Mouse (Mus musculus): Measurements from ENCODE around the gene Arl4d.

Gene Arl4d

GRCm38 (mm10) chr11:101677655-101678054 lies 12.3 kb downstream of the Arl4d start:
- no peak for DNase-seq (ENCODE audit: low read depth, low spot score)

DNA sequence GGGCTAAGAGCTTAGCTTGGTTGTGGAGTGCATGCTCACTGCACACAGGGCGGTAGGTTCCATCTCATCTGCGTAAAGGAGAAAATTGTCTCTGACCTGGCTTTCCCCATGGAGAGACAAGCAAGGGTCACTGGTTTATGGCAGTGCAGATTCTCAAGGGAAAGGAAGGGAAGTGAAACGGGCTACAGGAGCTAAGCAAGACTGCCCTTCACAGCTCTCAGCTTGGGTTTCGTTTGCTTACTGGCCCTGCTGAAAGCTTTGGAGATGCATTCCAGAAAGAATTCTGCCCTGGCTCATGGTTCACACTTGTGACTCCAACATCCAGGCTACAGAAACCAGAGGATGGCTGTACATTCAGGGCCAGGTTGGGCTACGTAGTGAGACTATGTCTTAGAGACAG lies 13.4 kb downstream of the Arl4d start:
- no peak for DNase-seq (ENCODE audit: low read depth, low spot score)

GRCm38 (mm10) chr11:101679907-101680306 lies 14.6 kb downstream of the Arl4d start:
- DNase-seq (ENCODE audit: low read depth, low spot score) = no peak

GRCm38 (mm10) chr11:101680634-101681325 lies 15.4 kb downstream of the Arl4d start:
- DNase-seq (ENCODE audit: low read depth, low spot score) = no peak

DNA sequence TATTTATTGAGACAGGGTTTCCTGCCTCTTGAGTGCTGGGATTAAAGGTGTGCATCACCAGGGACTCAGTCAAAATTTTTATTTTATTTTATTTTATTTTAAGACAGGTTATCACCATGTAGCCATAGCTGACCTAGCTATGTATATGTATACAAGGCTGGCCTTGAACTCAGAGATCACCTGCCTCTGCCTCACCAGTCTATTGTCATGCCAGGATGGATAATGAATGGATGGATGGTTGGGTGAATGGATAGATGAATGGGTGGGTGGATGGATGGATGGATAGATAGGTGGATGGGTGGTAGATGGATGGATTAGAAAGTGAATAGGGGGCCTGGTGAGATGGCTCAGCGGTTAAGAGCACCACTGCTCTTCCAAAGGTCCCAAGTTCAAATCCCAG lies 16.6 kb downstream of the Arl4d start:
- DNase-seq (ENCODE audit: low read depth, low spot score) = no peak

DNA sequence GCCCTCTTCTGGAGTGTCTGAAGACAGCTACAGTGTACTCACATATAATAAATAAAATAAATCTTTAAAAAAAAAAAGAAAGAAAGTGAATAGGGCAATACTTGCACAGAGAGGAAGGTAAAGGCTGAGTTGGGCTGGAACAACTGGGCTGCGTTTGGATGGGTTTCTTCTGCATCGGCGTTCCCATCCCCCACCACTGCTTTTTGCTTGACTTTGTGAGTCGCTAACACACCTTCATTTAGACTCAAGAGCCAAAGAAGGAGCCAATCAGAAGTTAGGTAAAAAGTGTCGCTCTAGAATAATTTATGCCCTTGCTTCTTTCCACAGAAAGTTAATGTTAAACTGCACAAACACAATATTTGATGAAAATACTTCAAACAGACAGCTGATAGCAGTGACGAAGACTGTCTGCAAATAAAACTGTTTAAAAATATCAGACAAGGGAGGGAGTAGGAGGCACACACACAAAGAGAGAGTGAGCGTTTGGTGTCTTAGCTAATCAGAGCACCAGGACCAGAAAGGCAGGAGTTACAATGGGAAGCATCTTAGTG lies 17.1 kb downstream of the Arl4d start:
- DNase-seq (ENCODE audit: low read depth, low spot score) = no peak

DNA sequence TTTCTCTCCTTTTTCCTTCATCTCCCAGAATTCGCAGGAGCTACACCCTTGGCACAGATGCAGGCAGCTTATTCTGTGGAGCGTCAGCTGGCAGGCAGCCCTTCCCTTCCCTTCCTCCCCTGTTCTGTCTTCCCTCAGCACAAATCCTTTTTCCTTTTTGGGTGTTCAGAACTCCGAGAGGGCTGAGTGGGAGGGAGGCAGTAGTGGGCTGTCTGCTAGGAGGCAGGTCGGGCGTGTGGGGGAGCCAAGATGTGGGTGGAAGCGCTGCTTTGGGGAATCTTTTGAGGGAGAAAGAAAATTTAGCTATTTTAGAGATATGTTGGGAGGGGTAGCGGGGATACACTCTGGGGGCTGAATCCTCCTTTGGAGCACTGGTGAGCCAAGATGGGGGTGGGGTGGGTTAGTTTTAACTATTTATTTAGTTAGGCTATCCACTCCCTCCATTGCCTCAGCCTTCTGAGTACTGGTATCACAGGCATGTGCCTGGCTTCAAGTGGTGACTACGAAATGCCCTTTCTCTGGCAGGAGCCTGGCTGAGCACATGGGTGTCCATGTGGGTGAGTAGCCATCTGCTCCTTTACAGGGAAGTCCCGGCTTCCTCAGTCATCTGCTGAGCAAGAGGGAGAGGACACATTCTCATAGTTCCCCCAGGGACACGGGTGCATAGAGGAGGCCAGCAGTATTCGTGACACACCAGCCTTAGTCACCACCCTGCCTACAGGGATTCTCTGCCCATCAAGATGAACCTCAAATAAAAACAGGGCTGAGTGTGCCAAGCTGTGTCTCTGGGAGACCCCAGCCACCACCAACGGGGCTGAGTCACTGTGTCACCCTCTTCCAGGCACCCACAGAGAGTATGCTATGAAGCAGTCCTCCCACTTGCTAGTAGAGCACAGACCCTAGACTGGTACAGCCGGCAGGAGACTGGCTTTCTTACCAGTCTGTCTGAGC lies 22.3 kb downstream of the Arl4d start:
- peak; percentile 84 for DNase-seq (ENCODE audit: low read depth, low spot score)

GRCm38 (mm10) chr11:101689701-101690113 lies 24.4 kb downstream of the Arl4d start:
- DNase-seq (ENCODE audit: low read depth, low spot score) = no peak

GRCm38 (mm10) chr11:101690326-101690725 lies 25.0 kb downstream of the Arl4d start:
- no peak for DNase-seq (ENCODE audit: low read depth, low spot score)

DNA sequence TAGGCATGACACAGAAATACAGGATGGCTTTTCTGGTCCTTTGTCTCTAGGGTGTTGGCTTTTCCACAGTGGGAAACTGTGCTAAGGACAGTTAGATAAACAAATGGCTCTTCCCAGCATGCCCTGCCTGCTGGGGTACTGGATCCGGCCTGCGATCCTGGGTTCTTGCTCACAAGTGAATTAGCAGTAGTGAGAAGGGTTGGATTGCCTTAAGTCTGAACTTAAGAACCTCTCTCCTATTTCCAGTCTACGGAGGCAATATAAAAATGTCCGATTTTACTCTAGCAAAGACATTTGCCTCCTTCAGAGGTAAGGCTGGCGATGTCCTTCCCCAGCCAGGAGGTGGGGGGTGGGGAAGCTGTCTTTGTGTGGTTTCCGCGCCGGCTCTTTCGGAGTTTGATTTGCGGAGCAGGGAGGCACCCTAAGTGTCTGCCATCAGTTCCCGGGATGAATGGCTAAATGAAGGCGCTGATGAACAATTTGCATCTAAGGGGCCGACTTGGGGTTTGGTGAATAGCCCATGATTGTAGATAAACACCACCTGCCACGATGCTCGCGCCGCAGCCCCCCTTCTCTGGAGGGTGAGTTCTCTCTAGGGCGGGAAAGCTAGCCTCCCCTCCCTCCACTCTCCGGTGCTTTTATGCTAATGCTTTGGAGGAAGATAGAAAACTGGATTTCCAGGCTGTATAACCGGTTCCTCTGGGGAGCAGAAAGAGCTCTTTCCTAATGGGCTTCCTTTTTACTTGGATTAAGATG lies 30.7 kb downstream of the Arl4d start:
- DNase-seq (ENCODE audit: low read depth, low spot score) = no peak

- no peak for DNase-seq (ENCODE audit: low read depth, low spot score)
Observed at GRCm38 (mm10) chr11:101697156-101697861, 32.0 kb downstream of the Arl4d start.

- DNase-seq (ENCODE audit: low read depth, low spot score) = no peak
Observed at GRCm38 (mm10) chr11:101698114-101698513, 32.8 kb downstream of the Arl4d start.

DNA sequence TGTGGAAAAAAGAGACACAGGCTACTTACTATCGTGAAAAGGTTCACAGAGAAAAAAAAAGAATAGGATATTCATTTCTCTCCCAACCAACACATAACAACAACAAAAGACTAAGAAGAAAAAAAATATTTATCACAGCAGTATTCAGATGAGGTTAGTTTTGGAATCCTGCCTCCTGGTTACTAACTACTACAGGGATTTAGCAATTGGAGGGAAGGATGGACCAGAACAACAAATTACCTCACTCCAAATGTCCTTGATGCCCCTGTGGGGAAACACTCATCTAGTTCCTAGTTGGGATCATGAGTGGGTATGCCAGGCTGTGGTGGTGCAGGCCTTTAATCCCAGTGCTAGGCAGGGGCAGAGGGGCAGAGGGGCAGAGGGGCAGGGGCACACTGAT lies 34.2 kb downstream of the Arl4d start:
- peak; percentile 58 for DNase-seq (ENCODE audit: low read depth, low spot score)

DNA sequence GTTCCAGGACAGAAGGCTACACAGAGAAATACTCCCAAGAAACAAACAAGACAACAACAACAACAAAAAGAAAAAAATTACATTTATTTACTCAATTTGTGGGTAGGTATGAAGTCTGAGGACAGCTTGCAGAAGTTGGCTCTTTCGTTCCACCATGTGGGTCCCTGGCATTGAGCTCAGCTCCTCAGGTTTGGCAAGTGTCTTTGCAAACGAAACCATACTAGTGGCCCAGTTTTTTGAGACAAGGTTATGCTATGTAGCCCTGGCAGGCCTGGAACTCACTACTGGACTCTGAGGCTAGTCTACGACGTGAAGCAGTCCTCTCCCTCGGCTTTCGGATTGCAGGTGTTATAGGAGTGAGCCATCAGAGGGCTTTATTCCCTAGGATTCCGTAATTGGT lies 34.6 kb downstream of the Arl4d start:
- no peak for DNase-seq (ENCODE audit: low read depth, low spot score)

- DNase-seq (ENCODE audit: low read depth, low spot score) = peak; percentile 85
Observed at GRCm38 (mm10) chr11:101700446-101700845, 35.1 kb downstream of the Arl4d start.

DNA sequence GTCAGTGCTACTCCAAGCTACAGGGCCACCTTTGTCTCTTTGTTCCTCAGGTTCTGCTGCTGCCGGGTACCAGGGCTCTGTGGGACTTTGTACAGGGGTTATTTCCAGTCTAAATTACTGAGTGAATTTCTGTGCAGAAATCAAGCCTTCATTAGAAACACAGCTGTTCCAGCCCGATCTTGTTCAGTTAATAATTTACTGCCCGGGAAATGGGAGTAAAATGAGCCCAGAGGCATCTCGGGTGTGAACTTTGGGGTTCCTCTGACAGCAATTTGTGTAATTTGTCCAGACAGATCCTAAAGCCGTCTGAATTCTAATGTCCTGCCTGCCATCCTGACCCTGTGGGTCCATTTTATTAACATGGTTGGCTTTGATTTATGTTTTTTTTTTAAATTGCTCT lies 38.7 kb downstream of the Arl4d start:
- no peak for DNase-seq (ENCODE audit: low read depth, low spot score)

DNA sequence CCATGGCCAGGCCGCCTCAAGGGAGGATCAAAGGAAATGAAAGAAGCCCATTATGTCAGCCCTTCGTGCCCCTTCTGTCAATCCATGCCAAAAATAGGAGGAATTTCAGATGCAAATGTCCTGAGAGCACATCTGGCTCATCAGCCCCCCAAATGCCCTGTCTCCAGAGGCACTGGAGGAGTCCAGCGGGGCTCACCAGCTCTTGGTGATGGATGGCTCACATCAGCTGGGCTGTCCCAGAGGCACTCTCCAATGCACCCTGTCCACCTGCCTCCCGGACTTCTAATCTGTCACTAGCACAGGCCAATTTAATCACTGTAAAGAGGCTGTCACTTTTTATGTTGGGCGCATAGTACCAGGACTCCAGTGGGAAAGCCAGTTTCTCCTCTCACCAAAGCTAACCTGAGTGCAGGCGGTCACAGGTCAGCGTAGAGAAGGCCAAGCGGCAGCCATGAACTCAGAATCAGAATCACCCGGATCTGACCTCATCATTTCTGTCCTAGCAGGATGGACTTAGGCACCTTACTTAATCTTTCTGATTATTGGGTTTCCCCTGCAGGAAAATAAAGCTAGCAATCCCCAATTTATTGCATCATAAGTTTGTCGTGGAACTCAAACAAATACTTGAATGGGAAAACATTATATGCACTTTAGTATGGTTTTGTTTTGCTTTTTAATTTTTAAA lies 41.6 kb downstream of the Arl4d start:
- no peak for DNase-seq (ENCODE audit: low read depth, low spot score)

- DNase-seq (ENCODE audit: low read depth, low spot score) = no peak
Observed at GRCm38 (mm10) chr11:101708482-101708881, 43.1 kb downstream of the Arl4d start.

- DNase-seq (ENCODE audit: low read depth, low spot score) = no peak
Observed at GRCm38 (mm10) chr11:101712811-101713210, 47.5 kb downstream of the Arl4d start.

DNA sequence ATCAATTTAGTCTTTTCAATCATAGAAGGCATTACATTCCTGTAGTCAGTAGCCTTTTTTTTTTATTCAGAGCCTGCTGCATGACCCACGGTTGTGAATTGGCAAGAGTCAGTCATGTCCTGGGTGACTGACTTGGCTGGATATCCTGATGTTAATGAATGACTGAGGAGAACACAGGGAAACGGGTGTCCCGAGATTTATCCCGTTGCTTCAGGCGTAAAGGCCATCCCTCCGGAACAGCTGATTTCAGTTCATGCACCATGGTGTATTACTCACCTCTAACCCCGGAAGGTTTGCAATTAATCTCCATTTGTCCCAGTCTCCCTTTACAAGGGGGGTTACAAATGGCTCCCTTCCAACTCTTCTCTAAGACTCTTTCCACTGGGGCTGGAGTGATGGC lies 48.7 kb downstream of the Arl4d start:
- no peak for DNase-seq (ENCODE audit: low read depth, low spot score)
